Mouse (Mus musculus): ENCODE measurements around the gene Tm2d1. TPM values are rescaled to one million over a fixed set of nuclear protein-coding genes. Genes with fewer than 3 reads are reported as not detected.

Gene Tm2d1
- total and polyA plus RNA-seq, 3 experiments = 14.9 to 25.7 TPM; not detected in 1

DNA sequence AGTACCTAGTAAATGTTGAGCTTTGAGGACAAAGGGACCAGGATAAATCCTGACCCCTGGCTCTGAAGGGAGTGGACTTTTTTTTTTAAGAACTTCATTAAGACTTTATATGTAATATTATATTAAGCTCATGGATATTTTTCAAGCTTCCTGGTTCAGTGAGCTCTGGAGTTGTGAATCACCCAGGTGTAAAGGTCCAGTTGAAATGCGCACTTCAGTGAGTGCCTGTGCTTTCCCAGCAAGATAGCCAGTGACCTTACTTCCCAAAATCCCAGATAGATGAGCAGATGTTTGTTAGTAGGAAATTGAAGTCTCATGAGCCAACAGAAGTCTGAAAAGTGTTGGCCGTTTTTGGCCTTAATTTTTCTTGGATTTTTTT lies 18.5 kb upstream of the Tm2d1 start:
- H3K36me3 ChIP-seq (ENCODE audit: control insufficient read depth in 1 of 2, insufficient read depth in 2 of 2, low read length in 2 of 2) = no peaks in the 10 kb centered on the region
- H3K79me2 ChIP-seq (ENCODE audit: control insufficient read depth, insufficient read depth, low read length, poor library complexity) = no peaks in the 10 kb centered on the region

GRCm38 (mm10) chr4:98400926-98401583 lies 17.9 kb upstream of the Tm2d1 start:
- no peaks in the 10 kb centered on the region for H3K36me3 ChIP-seq (ENCODE audit: control insufficient read depth in 1 of 2, insufficient read depth in 2 of 2, low read length in 2 of 2)
- no peak overlapping the region for H3K27ac ChIP-seq (ENCODE audit: control insufficient read depth, low read depth, low read length)
- no peak for TF ChIP-seq GATA1 (IDR thresholded peaks at IDR 0.05; ENCODE audit: low read depth, low read length)
- no peak for TF ChIP-seq NELFE (IDR thresholded peaks at IDR 0.05; ENCODE audit: low read depth, low read length)
- TF ChIP-seq RAD21 (IDR thresholded peaks at IDR 0.05; ENCODE audit: low read depth, low read length) = no peak
- no peak for TF ChIP-seq ETS1 (IDR thresholded peaks at IDR 0.05; ENCODE audit: low read depth, low read length)
- no peak for TF ChIP-seq POLR2AphosphoS5 (IDR thresholded peaks at IDR 0.05; ENCODE audit: borderline replicate concordance, low read depth, low read length)
- TF ChIP-seq KAT2A (conservative IDR thresholded peaks at IDR 0.05; ENCODE audit: low read depth, low read length) = no peak
- TF ChIP-seq NRF1 (IDR thresholded peaks at IDR 0.05; ENCODE audit: insufficient read depth, low read depth, low read length, poor library complexity, severe bottlenecking) = no peak
- TF ChIP-seq CTCF (IDR thresholded peaks at IDR 0.05 in 2 of 3, conservative IDR thresholded peaks at IDR 0.05 in 1 of 3; ENCODE audit: control insufficient read depth in 1 of 3, insufficient read depth in 1 of 3, low read depth in 2 of 3, low read length in 3 of 3, poor library complexity in 1 of 3, severe bottlenecking in 1 of 3) = no peak
- TF ChIP-seq HCFC1 (IDR thresholded peaks at IDR 0.05; ENCODE audit: low read depth, low read length) = no peak
- no peak for TF ChIP-seq POLR2A (IDR thresholded peaks at IDR 0.05; ENCODE audit: control insufficient read depth in 1 of 2, insufficient read depth in 1 of 2, low read depth in 1 of 2, low read length in 2 of 2, poor library complexity in 1 of 2)
- TF ChIP-seq MAZ (IDR thresholded peaks at IDR 0.05; ENCODE audit: low read depth, low read length) = no peak
- TF ChIP-seq ELF1 (IDR thresholded peaks at IDR 0.05; ENCODE audit: low read depth, low read length) = no peak
- no peak for TF ChIP-seq TBP (IDR thresholded peaks at IDR 0.05; ENCODE audit: low read depth, low read length)
- TF ChIP-seq TAL1 (IDR thresholded peaks at IDR 0.05; ENCODE audit: low read length) = no peak
- no peak for TF ChIP-seq MEF2A (IDR thresholded peaks at IDR 0.05; ENCODE audit: extremely low read depth, insufficient replicate concordance, low read depth, low read length, poor library complexity, severe bottlenecking)
- no peak for TF ChIP-seq RCOR1 (IDR thresholded peaks at IDR 0.05; ENCODE audit: low read depth, low read length)
- H3K9me3 ChIP-seq (replicated peaks; ENCODE audit: insufficient read depth, low read length) = no peaks in the 10 kb centered on the region
- no peak overlapping the region for H3K4me3 ChIP-seq (ENCODE audit: control insufficient read depth in 1 of 2, insufficient read depth in 1 of 2, low read depth in 2 of 2, low read length in 2 of 2)
- no peaks in the 10 kb centered on the region for H3K79me2 ChIP-seq (ENCODE audit: control insufficient read depth, insufficient read depth, low read length, poor library complexity)
- H3K4me1 ChIP-seq (ENCODE audit: control insufficient read depth in 1 of 2, insufficient read depth in 2 of 2, low read length in 2 of 2) = no peaks in the 10 kb centered on the region
- no peak for DNase-seq (ENCODE audit: low read depth, low spot score)
- H3K9ac ChIP-seq (ENCODE audit: control insufficient read depth, low read depth, low read length, poor library complexity, severe bottlenecking) = no peak overlapping the region
- H3K27me3 ChIP-seq (ENCODE audit: control insufficient read depth in 1 of 2, insufficient read depth in 2 of 2, low read length in 2 of 2) = peaks cover 3 to 4% of the 10 kb centered on the region in 2 experiments; a peak in 3 of 4 replicates

More for the DNA sequence above, 18.5 kb upstream of the Tm2d1 start:
- DNase-seq (ENCODE audit: low read depth, low spot score) = no peak
- no peak overlapping the region for H3K4me3 ChIP-seq (ENCODE audit: control insufficient read depth in 1 of 2, insufficient read depth in 1 of 2, low read depth in 2 of 2, low read length in 2 of 2)
- H3K9ac ChIP-seq (ENCODE audit: control insufficient read depth, low read depth, low read length, poor library complexity, severe bottlenecking) = no peak overlapping the region
- no peaks in the 10 kb centered on the region for H3K9me3 ChIP-seq (replicated peaks; ENCODE audit: insufficient read depth, low read length)
- TF ChIP-seq GABPA (IDR thresholded peaks at IDR 0.05; ENCODE audit: low read depth, low read length) (no peak), SMC3 (IDR thresholded peaks at IDR 0.05; ENCODE audit: low read depth, low read length) (no peak), ETS1 (IDR thresholded peaks at IDR 0.05; ENCODE audit: low read depth, low read length) (no peak), MYB (IDR thresholded peaks at IDR 0.05; ENCODE audit: low read depth, low read length) (no peak), ZMIZ1 (IDR thresholded peaks at IDR 0.05; ENCODE audit: low read depth, low read length) (no peak), EP300 (IDR thresholded peaks at IDR 0.05; ENCODE audit: low read depth in 1 of 2, low read length in 2 of 2) (no peak), POLR2A (IDR thresholded peaks at IDR 0.05; ENCODE audit: control insufficient read depth in 1 of 2, insufficient read depth in 1 of 2, low read depth in 1 of 2, low read length in 2 of 2, poor library complexity in 1 of 2) (no peak), ZC3H11A (IDR thresholded peaks at IDR 0.05; ENCODE audit: low read depth, low read length) (no peak), SIN3A (IDR thresholded peaks at IDR 0.05; ENCODE audit: low read length) (no peak), MXI1 (IDR thresholded peaks at IDR 0.05; ENCODE audit: low read depth, low read length) (no peak), POLR2AphosphoS2 (IDR thresholded peaks at IDR 0.05; ENCODE audit: low read length) (no peak), TBP (IDR thresholded peaks at IDR 0.05; ENCODE audit: low read depth, low read length) (no peak), CHD2 (IDR thresholded peaks at IDR 0.05; ENCODE audit: low read length) (no peak), USF1 (IDR thresholded peaks at IDR 0.05; ENCODE audit: low read depth, low read length) (no peak), MYC (IDR thresholded peaks at IDR 0.05; ENCODE audit: low read depth, low read length) (no peak), ELF1 (IDR thresholded peaks at IDR 0.05; ENCODE audit: low read depth, low read length) (no peak), NELFE (IDR thresholded peaks at IDR 0.05; ENCODE audit: low read depth, low read length) (no peak), MAFK (IDR thresholded peaks at IDR 0.05; ENCODE audit: borderline replicate concordance, low read depth, low read length) (no peak)
- no peak overlapping the region for H3K27ac ChIP-seq (ENCODE audit: control insufficient read depth, low read depth, low read length)
- peaks cover 3 to 4% of the 10 kb centered on the region in 2 experiments; a peak in 3 of 4 replicates for H3K27me3 ChIP-seq (ENCODE audit: control insufficient read depth in 1 of 2, insufficient read depth in 2 of 2, low read length in 2 of 2)
- no peaks in the 10 kb centered on the region for H3K4me1 ChIP-seq (ENCODE audit: control insufficient read depth in 1 of 2, insufficient read depth in 2 of 2, low read length in 2 of 2)
